Mouse (Mus musculus): ENCODE results near the gene Coro2b.

- TF ChIP-seq POLR2A (IDR thresholded peaks at IDR 0.05; ENCODE audit: low read depth, low read length) (no peak), CTCF (IDR thresholded peaks at IDR 0.05; ENCODE audit: borderline replicate concordance, insufficient read depth, low read length) (no peak)
Measured at GRCm38 (mm10) chr9:62555258-62555856, 18.5 kb upstream of the Coro2b start.

All from embryonic fibroblast, embryonic 13.5 days (primary cell).